Mouse (Mus musculus) C2C12 (cell line): ENCODE measurements around the gene Snx25. TPM values are rescaled to one million over a fixed set of nuclear protein-coding genes. Genes with fewer than 3 reads are reported as not detected.

Experiments used
- H3K27me3 ChIP-seq: one replicate; pipeline ENCODE4 v1.6.1; 2011; ENCODE audit not compliant: control insufficient read depth, insufficient read depth, insufficient read length
- H3K36me3 ChIP-seq: one replicate; pipeline ENCODE4 v1.6.1; 2011; ENCODE audit not compliant: control insufficient read depth, insufficient read depth
- H3K4me3 ChIP-seq: one replicate; pipeline ENCODE4 v1.5.1; 2011; ENCODE audit warnings: mild to moderate bottlenecking, control low read depth; ENCODE audit not compliant: poor library complexity, insufficient read depth, severe bottlenecking
- H3K79me2 ChIP-seq: one replicate; pipeline ENCODE4 v1.6.1; 2011; ENCODE audit not compliant: control insufficient read depth, insufficient read depth
- H3K79me3 ChIP-seq: one replicate; pipeline ENCODE4 v1.6.1; 2011; ENCODE audit warnings: low read depth, control low read depth
- H3ac ChIP-seq: one replicate; pipeline ENCODE3; 2011; ENCODE audit warnings: low read depth; ENCODE audit not compliant: control insufficient read depth, insufficient read length
- CEBPB ChIP-seq: IDR thresholded peaks from one replicate; pipeline ENCODE4 v1.6.1; 2011; ENCODE audit warnings: low read depth, mild to moderate bottlenecking, control low read depth, moderate library complexity
- CTCF ChIP-seq: IDR thresholded peaks from one replicate; pipeline ENCODE4 v1.5.1; 2011; ENCODE audit not compliant: control insufficient read depth, insufficient read depth, insufficient read length
- FOSL1 ChIP-seq: IDR thresholded peaks from one replicate; pipeline ENCODE4 v1.8.0; 2011; ENCODE audit warnings: mild to moderate bottlenecking, low read length; ENCODE audit not compliant: poor library complexity, insufficient read depth, severe bottlenecking
- MAX ChIP-seq: IDR thresholded peaks from one replicate; pipeline ENCODE4 v1.6.1; 2011; ENCODE audit warnings: mild to moderate bottlenecking, control low read depth
- MYOD1 ChIP-seq: IDR thresholded peaks from one replicate; pipeline ENCODE4 v1.6.1; 2011; ENCODE audit warnings: low read depth; ENCODE audit not compliant: control insufficient read depth, insufficient read length
- MYOG ChIP-seq: IDR thresholded peaks from one replicate; pipeline ENCODE4 v1.6.1; 2011; ENCODE audit not compliant: control insufficient read depth, insufficient read length; ENCODE audit errors: extremely low read depth
- USF1 ChIP-seq: IDR thresholded peaks from one replicate; pipeline ENCODE4 v1.6.1; 2011; ENCODE audit warnings: low read depth, mild to moderate bottlenecking, control low read depth, moderate library complexity
- long read RNA-seq, 2 experiments: library from polyadenylated mRNA; unstranded; transcript quantifications; one replicate each; pipeline ENCODE4 v2.0.0; 2019 to 2020
- polyA plus RNA-seq: library from polyadenylated mRNA; unstranded; fragments of >200 nt; fragmentation: generic; extraction: Trizol; gene quantifications from one replicate; pipeline ENCODE4 v1.2.1, GENCODE M21; 2012; ENCODE audit warnings: missing spikeins

The Snx25 gene
- 11.3 TPM for polyA plus RNA-seq
- long read RNA-seq, experiment 1, partial matches to known transcripts, result 3 of 3 reads
- long read RNA-seq, experiment 1, other reads (novel, unspliced or antisense), result 0 of 3 reads
- long read RNA-seq, experiment 2, partial matches to known transcripts, result 1 of 6 reads
- long read RNA-seq, experiment 2, other reads (novel, unspliced or antisense), result 2 of 6 reads

GRCm38 (mm10) chr8:46152064-46153031 is at the start of gene Snx25:
Gene Snx25 (minus strand): TSS chr8:46152159.
- Histone ChIP-seq H3K79me2 (no peaks in the 10 kb centered on the region), H3K4me3 (peak within 1 kb of the TSS; percentile 53), H3K27me3 (no peaks in the 10 kb centered on the region), H3ac (peak within 1 kb of the TSS; percentile 93), H3K79me3 (no peaks in the 10 kb centered on the region), H3K36me3 (no peaks in the 10 kb centered on the region)
- TF ChIP-seq MYOG (no peak), MYOD1 (no peak), USF1 (no peak), FOSL1 (no peak), CTCF (no peak), CEBPB (no peak), MAX (no peak)

- TF ChIP-seq FOSL1, result no peak
- TF ChIP-seq CTCF, result no peak
- no peak for TF ChIP-seq CEBPB
- Histone ChIP-seq H3K4me3 (no peak overlapping the region), H3K36me3 (peaks cover 6% of the 10 kb centered on the region), H3ac (no peak overlapping the region), H3K79me2 (no peaks in the 10 kb centered on the region), H3K27me3 (no peaks in the 10 kb centered on the region), H3K79me3 (no peaks in the 10 kb centered on the region)
Measured at GRCm38 (mm10) chr8:46197673-46198072, 45.7 kb upstream of the Snx25 start.

- no peak overlapping the region for H3K4me3 ChIP-seq
- no peaks in the 10 kb centered on the region for H3K79me2 ChIP-seq
- TF ChIP-seq FOSL1 (no peak), MYOD1 (no peak), CEBPB (no peak), MYOG (no peak), USF1 (no peak), CTCF (no peak), MAX (no peak)
- no peaks in the 10 kb centered on the region for H3K79me3 ChIP-seq
- no peaks in the 10 kb centered on the region for H3K27me3 ChIP-seq
- peaks cover 9% of the 10 kb centered on the region for H3K36me3 ChIP-seq
- no peak overlapping the region for H3ac ChIP-seq
Measured at GRCm38 (mm10) chr8:46196877-46197276, 44.9 kb upstream of the Snx25 start.

- Histone ChIP-seq H3K36me3 (peaks cover 12% of the 10 kb centered on the region), H3K79me2 (no peaks in the 10 kb centered on the region), H3K79me3 (no peaks in the 10 kb centered on the region), H3K4me3 (no peak overlapping the region), H3ac (no peak overlapping the region), H3K27me3 (no peaks in the 10 kb centered on the region)
- TF ChIP-seq USF1, result no peak
- TF ChIP-seq FOSL1, result no peak
- TF ChIP-seq CTCF, result no peak
- TF ChIP-seq MYOD1, result no peak
- TF ChIP-seq MYOG, result no peak
- no peak for TF ChIP-seq MAX
- TF ChIP-seq CEBPB, result no peak
Measured at GRCm38 (mm10) chr8:46193100-46193499, 41.1 kb upstream of the Snx25 start.

- H3ac ChIP-seq, result no peak overlapping the region
- no peak overlapping the region for H3K4me3 ChIP-seq
- no peaks in the 10 kb centered on the region for H3K27me3 ChIP-seq
- H3K79me3 ChIP-seq, result no peaks in the 10 kb centered on the region
- no peaks in the 10 kb centered on the region for H3K79me2 ChIP-seq
- no peak for TF ChIP-seq CEBPB
- TF ChIP-seq CTCF, result peak; percentile 58
- peaks cover 5% of the 10 kb centered on the region for H3K36me3 ChIP-seq
Measured at GRCm38 (mm10) chr8:46185361-46185760, 33.4 kb upstream of the Snx25 start.

GRCm38 (mm10) chr8:46180136-46180535 is 28.2 kb upstream of the Snx25 start:
- H3K27me3 ChIP-seq, result no peaks in the 10 kb centered on the region
- H3K4me3 ChIP-seq, result no peak overlapping the region
- no peaks in the 10 kb centered on the region for H3K79me3 ChIP-seq
- no peak overlapping the region for H3ac ChIP-seq
- H3K79me2 ChIP-seq, result no peaks in the 10 kb centered on the region
- TF ChIP-seq CTCF, result no peak
- TF ChIP-seq FOSL1, result no peak
- TF ChIP-seq MAX, result no peak
- no peak for TF ChIP-seq CEBPB
- no peak for TF ChIP-seq MYOD1
- TF ChIP-seq MYOG, result no peak
- TF ChIP-seq USF1, result no peak
- no peaks in the 10 kb centered on the region for H3K36me3 ChIP-seq
